Mouse (Mus musculus) stomach, embryonic 15.5 days (tissue): ENCODE results near the gene Nol6. TPM values are rescaled to one million over a fixed set of nuclear protein-coding genes. Genes with fewer than 3 reads are reported as not detected.

Experiments
- ATAC-seq: fragments of 200-750 bp; cut with Nextera tagmentation; 2 replicates; pipeline ENCODE4 v1.8.0; 2017; ENCODE audit warnings: low read depth, moderate number of reproducible peaks, moderate TSS enrichment; ENCODE audit not compliant: insufficient read depth, low FRiP score
- H3K27ac ChIP-seq: fragments of 300-500 bp; sonication (generic); 2 replicates; pipeline ENCODE4 v1.5.1; 2015; ENCODE audit warnings: mild to moderate bottlenecking, inconsistent platforms
- H3K27me3 ChIP-seq: fragments of 300-500 bp; sonication (generic); replicated peaks from 2 replicates; pipeline ENCODE4 v1.6.1; 2015; ENCODE audit warnings: inconsistent platforms
- H3K36me3 ChIP-seq: fragments of 300-500 bp; sonication (generic); 2 replicates; pipeline ENCODE4 v1.6.1; 2015; ENCODE audit warnings: inconsistent platforms
- H3K4me1 ChIP-seq: fragments of 300-500 bp; sonication (generic); 2 replicates; pipeline ENCODE4 v1.6.1; 2015; ENCODE audit warnings: inconsistent platforms
- H3K4me2 ChIP-seq: fragments of 300-500 bp; sonication (generic); 2 replicates; pipeline ENCODE4 v1.6.1; 2015; ENCODE audit warnings: mild to moderate bottlenecking, inconsistent platforms
- H3K4me3 ChIP-seq: fragments of 300-500 bp; sonication (generic); replicated peaks from 2 replicates; pipeline ENCODE4 v1.5.1; 2015; ENCODE audit warnings: inconsistent platforms
- H3K9ac ChIP-seq: fragments of 300-500 bp; sonication (generic); 2 replicates; pipeline ENCODE4 v1.6.1; 2015; ENCODE audit warnings: inconsistent platforms
- H3K9me3 ChIP-seq: fragments of 300-500 bp; sonication (generic); 2 replicates; pipeline ENCODE4 v1.6.1; 2016; ENCODE audit warnings: inconsistent platforms
- WGBS: fragments of 180-500 bp; shearing (Covaris S2); methylation state at CpG from one replicate; pipeline ENCODE4 v1.1.7; 2015; 5-methylcytosine and 5-hydroxymethylcytosine counted together
- polyA plus RNA-seq: library from polyadenylated mRNA; unstranded; fragments of >200 nt; fragmentation: Nextera tagmentation; extraction: Ambion mirVana; gene quantifications from 2 replicates; pipeline ENCODE4 v1.2.1, GENCODE M21; 2015

Gene Nol6
- polyA plus RNA-seq, 1 experiment from 2014 or later = 20.1 TPM

GRCm38 (mm10) chr4:41115793-41116192 lies 8.5 kb downstream of the Nol6 start:
- Histone ChIP-seq H3K36me3 (peaks cover 61% of the 10 kb centered on the region), H3K4me3 (no peak overlapping the region), H3K9ac (no peak overlapping the region), H3K4me2 (no peak overlapping the region), H3K27me3 (no peaks in the 10 kb centered on the region), H3K4me1 (no peaks in the 10 kb centered on the region), H3K9me3 (no peaks in the 10 kb centered on the region), H3K27ac (no peak overlapping the region)
- 92% methylated on average over 15 of the region's 15 CpGs for WGBS
- ATAC-seq = no peak

- no peaks in the 10 kb centered on the region for H3K27me3 ChIP-seq
- ATAC-seq = no peak
- no peak overlapping the region for H3K4me3 ChIP-seq
- H3K4me1 ChIP-seq = no peaks in the 10 kb centered on the region
- H3K36me3 ChIP-seq = peaks cover 54% of the 10 kb centered on the region
- H3K27ac ChIP-seq = no peak overlapping the region
- no peaks in the 10 kb centered on the region for H3K9me3 ChIP-seq
- no peak overlapping the region for H3K4me2 ChIP-seq
- WGBS = 80% methylated on average over 6 of the region's 6 CpGs
- H3K9ac ChIP-seq = no peak overlapping the region
Observed at GRCm38 (mm10) chr4:41115074-41115473, 9.2 kb downstream of the Nol6 start.

DNA sequence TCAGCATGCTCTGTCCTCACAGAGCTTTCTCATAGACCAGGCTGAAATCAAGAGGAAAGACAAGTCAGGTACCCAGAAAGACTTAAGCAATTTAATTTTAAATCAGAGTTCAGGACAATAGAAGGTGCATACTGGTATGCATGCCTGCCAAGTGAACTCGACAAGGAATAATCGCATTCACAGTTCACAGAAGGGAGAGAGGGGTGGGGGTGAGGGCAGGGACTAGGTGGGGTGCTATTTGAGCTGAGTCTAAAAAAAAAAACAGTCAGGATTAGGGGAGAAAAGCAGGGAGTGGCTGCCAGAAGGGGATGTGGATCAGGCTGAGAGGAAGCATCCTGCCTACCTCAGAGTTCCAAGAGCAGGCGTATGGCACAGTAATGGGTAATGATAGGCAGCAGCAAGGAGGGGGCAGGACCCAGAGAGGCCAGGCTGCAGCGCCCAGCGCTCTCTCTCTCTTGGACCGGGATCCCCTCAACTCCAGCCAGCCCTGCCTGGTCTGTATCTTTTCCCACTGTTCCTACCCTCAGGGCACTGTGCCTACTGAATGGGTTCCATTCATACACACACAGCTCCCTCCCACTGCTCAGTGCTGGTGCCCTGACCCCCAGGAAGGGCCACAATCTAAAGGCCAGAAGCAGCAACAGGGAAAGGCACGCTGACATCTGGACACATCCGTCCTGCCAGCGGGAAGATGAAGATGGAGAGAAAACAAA lies 9.7 kb downstream of the Nol6 start:
- H3K27ac ChIP-seq = peak overlapping the region; percentile 18; the same call in 1 of the 2 replicates
- H3K27me3 ChIP-seq = no peaks in the 10 kb centered on the region
- no peak overlapping the region for H3K4me2 ChIP-seq
- no peak overlapping the region for H3K4me3 ChIP-seq
- no peaks in the 10 kb centered on the region for H3K4me1 ChIP-seq
- ATAC-seq = no peak
- no peaks in the 10 kb centered on the region for H3K9me3 ChIP-seq
- no peak overlapping the region for H3K9ac ChIP-seq
- 78% methylated on average over 9 of the region's 9 CpGs for WGBS
- H3K36me3 ChIP-seq = peaks cover 50% of the 10 kb centered on the region

DNA sequence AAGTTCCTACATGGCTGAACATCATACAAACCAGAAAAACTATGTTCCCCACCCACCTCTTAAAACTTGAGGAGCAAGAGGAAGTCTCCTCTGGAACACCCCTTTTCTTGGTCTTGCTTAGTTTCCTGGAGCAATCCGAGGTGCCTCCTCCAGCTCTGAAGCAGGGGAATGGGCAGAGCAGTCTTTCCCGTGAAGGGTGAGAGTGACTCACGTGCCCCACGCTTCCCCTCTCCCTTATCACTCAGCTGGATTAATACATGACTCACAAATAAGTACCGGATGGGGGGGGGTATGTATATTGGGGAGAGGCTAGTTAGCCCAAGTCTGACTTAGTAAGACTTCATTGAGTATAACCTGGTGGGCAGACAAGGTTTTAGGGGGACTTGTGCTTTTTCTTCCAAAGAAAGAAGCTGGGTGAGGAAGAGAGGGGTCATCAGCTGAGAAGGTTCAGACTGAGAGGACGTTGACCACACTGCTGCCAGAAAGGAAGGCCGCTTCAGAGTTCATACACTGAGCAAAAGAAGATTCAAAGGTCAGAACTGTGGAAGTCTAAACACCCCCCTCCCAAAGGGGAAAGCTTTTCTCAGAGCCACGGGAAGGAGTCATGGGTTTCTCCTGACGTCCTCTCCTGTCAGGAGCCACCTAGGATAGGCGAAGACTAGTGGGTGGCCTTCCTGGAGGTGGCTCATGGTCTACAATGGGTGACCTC lies 15.4 kb downstream of the Nol6 start:
- 65% methylated on average over 10 of the region's 10 CpGs for WGBS

GRCm38 (mm10) chr4:41107440-41107839 lies 16.8 kb downstream of the Nol6 start:
- Histone ChIP-seq H3K27me3 (no peaks in the 10 kb centered on the region), H3K9me3 (no peaks in the 10 kb centered on the region), H3K9ac (no peak overlapping the region), H3K27ac (no peak overlapping the region), H3K36me3 (no peaks in the 10 kb centered on the region), H3K4me3 (no peak overlapping the region), H3K4me1 (peaks cover 6% of the 10 kb centered on the region; the same call in 1 of the 2 replicates), H3K4me2 (no peak overlapping the region)
- 78% methylated on average over 4 of the region's 4 CpGs for WGBS
- ATAC-seq = peak; percentile 50; the same call in 1 of the 2 replicates

More for the DNA sequence above, 15.4 kb downstream of the Nol6 start:
- H3K4me1 ChIP-seq = peaks cover 6% of the 10 kb centered on the region; the same call in 1 of the 2 replicates
- no peak; the same call in 1 of the 2 replicates for ATAC-seq
- no peak overlapping the region for H3K4me3 ChIP-seq
- H3K9me3 ChIP-seq = no peaks in the 10 kb centered on the region
- no peak overlapping the region for H3K9ac ChIP-seq
- H3K36me3 ChIP-seq = peaks cover 2% of the 10 kb centered on the region; the same call in 1 of the 2 replicates
- H3K27ac ChIP-seq = peak overlapping the region; percentile 51; the same call in 1 of the 2 replicates
- H3K27me3 ChIP-seq = no peaks in the 10 kb centered on the region
- H3K4me2 ChIP-seq = no peak overlapping the region

GRCm38 (mm10) chr4:41102901-41103300 lies 21.4 kb downstream of the Nol6 start:
- Histone ChIP-seq H3K9ac (no peak overlapping the region), H3K27me3 (peaks cover 4% of the 10 kb centered on the region; the same call in 1 of the 2 replicates), H3K36me3 (no peaks in the 10 kb centered on the region), H3K4me1 (peaks cover 13% of the 10 kb centered on the region), H3K9me3 (no peaks in the 10 kb centered on the region), H3K27ac (no peak overlapping the region), H3K4me3 (no peak overlapping the region), H3K4me2 (no peak overlapping the region)
- ATAC-seq = no peak

GRCm38 (mm10) chr4:41100986-41101385 lies 23.3 kb downstream of the Nol6 start:
- H3K4me3 ChIP-seq = no peak overlapping the region
- H3K4me2 ChIP-seq = no peak overlapping the region
- H3K27ac ChIP-seq = no peak overlapping the region
- no peak overlapping the region for H3K9ac ChIP-seq
- ATAC-seq = no peak
- H3K4me1 ChIP-seq = peaks cover 22% of the 10 kb centered on the region
- 56% methylated on average over 1 of the region's 1 CpGs for WGBS
- peaks cover 4% of the 10 kb centered on the region; the same call in 1 of the 2 replicates for H3K27me3 ChIP-seq
- H3K9me3 ChIP-seq = no peaks in the 10 kb centered on the region
- no peaks in the 10 kb centered on the region for H3K36me3 ChIP-seq

GRCm38 (mm10) chr4:41098577-41098951 lies 25.7 kb downstream of the Nol6 start:
- H3K9ac ChIP-seq = no peak overlapping the region

DNA sequence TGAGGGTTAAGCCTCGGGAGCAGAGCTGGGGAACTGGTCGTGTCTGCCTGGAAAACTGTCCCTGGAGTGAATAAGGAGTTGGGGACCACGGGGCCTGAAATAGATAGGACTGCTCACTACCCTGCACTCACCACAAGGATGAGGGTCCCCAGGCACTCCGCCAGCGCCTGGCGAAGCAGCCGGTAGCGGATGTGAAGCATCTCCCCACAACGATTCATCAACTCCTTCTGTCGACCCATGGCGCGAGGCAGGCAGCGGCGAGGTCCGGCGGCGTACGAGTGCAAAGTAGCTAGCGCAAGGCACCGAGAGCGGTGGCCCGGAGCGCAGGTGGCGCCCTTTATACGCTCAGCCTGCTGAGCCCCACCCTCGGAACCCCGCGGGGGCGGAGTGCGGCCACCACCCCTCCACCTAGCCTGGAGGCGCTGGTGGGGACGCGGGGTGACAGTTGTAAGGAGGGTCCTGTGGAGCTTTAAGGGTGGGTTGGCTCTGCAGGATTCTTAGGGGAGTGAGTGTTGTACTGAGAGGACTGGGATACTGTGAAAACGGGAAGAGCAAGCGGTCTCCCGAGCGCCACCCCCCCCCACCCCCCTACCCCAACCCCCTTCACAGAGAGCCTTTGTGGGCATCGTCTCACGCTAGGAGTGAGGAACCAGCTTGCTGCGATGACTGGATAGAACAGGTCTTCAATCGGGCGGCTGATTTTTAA lies 26.2 kb downstream of the Nol6 start, which contains the start of gene Aqp3:
Gene Aqp3, minus strand, starts transcription at position 313 of the 706 bp plus-strand sequence.
- peak within 1 kb of the TSS; percentile 44 for H3K4me3 ChIP-seq
- peak; percentile 40; the same call in 1 of the 2 replicates for ATAC-seq
- no peak within 1 kb of the TSS for H3K9ac ChIP-seq
- H3K4me1 ChIP-seq = peaks cover 34% of the 10 kb centered on the region
- no peaks in the 10 kb centered on the region for H3K9me3 ChIP-seq
- peaks cover 4% of the 10 kb centered on the region; the same call in 1 of the 2 replicates for H3K27me3 ChIP-seq
- peak within 1 kb of the TSS; percentile 91 for H3K4me2 ChIP-seq
- no peaks in the 10 kb centered on the region for H3K36me3 ChIP-seq
- WGBS = under 1% methylated on average over 42 of the region's 42 CpGs
- H3K27ac ChIP-seq = peak within 1 kb of the TSS; percentile 6; the same call in 1 of the 2 replicates

More at GRCm38 (mm10) chr4:41098577-41098951, 25.7 kb downstream of the Nol6 start:
- Histone ChIP-seq H3K4me1 (peaks cover 34% of the 10 kb centered on the region), H3K27ac (no peak overlapping the region), H3K27me3 (peaks cover 4% of the 10 kb centered on the region; the same call in 1 of the 2 replicates), H3K9me3 (no peaks in the 10 kb centered on the region), H3K4me2 (peak overlapping the region; percentile 91), H3K4me3 (peak overlapping the region; percentile 44), H3K36me3 (no peaks in the 10 kb centered on the region)
- no peak for ATAC-seq
- WGBS = 18% methylated on average over 11 of the region's 11 CpGs

GRCm38 (mm10) chr4:41097381-41097780 lies 26.9 kb downstream of the Nol6 start:
- Histone ChIP-seq H3K4me3 (peak overlapping the region; percentile 44), H3K27ac (peak overlapping the region; percentile 6; the same call in 1 of the 2 replicates), H3K4me2 (peak overlapping the region; percentile 91), H3K36me3 (no peaks in the 10 kb centered on the region), H3K27me3 (peaks cover 4% of the 10 kb centered on the region; the same call in 1 of the 2 replicates), H3K4me1 (peaks cover 34% of the 10 kb centered on the region), H3K9me3 (no peaks in the 10 kb centered on the region), H3K9ac (no peak overlapping the region)
- 55% methylated on average over 13 of the region's 13 CpGs for WGBS
- ATAC-seq = no peak

DNA sequence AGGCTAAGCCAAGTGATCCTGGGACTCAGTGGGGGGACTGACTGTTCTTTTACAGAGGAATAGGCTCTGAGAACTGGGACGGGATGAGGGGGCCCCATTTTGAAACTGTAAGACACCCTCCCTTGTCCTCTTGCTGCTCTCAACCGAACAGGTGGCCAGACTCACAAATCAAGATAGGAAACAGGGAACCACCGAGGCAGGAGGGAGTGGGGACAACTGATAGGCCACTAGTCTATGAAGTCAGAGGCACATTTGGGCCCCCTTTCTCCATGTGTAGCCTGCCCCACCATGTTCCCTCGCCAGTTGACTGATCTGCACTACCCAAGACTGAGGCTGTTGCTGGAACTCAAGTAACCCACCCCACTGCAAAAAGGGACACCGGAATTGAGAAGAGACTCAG lies 27.5 kb downstream of the Nol6 start:
- H3K9ac ChIP-seq = no peak overlapping the region
- H3K9me3 ChIP-seq = no peaks in the 10 kb centered on the region
- 70% methylated on average over 5 of the region's 5 CpGs for WGBS
- H3K4me3 ChIP-seq = peak overlapping the region; percentile 44
- H3K4me1 ChIP-seq = peaks cover 34% of the 10 kb centered on the region
- no peaks in the 10 kb centered on the region for H3K36me3 ChIP-seq
- peak overlapping the region; percentile 91; the same call in 1 of the 2 replicates for H3K4me2 ChIP-seq
- no peak overlapping the region for H3K27ac ChIP-seq
- H3K27me3 ChIP-seq = peaks cover 4% of the 10 kb centered on the region; the same call in 1 of the 2 replicates
- ATAC-seq = no peak
